8 mouse cellular contexts compared by ENCODE assay signal in the genomic region with DNA sequence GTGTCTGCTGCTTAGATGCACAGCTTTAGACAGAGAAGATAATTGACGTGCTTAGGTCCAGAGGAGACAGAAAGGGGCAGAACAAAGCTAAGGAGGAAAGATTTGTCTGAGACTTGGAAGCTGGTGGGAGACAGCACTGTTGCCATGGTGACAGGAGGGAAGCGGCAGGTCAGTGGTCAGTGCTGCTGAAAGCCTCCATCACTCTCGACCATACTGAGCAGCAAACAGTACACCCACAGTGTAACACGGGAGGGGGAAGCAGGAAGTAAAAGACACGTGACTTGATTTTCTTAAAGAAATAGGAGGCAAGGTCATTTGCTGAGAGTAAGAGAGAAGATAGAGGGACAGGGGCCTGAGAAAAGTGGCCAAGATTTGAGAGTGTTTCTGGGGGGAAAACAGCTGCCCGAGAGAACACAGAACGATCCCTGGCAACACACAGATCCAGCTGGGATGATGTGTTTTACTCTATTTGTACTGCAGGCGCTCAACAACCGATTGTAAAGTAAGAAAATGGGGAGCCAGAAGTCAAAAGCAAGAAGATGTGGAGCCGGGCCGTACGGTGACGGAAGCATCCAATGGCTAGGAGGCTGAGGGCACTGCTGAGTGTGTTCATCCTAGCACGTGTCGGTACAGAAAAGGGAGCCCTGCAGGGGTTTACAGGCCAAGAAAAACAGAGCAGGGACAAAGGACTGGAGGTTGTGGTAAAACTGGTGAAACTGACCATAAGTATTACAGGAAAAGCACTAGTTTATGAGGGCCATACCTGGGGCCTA.
DNase-seq lines count a peak whose midpoint lies in the region; ATAC-seq and TF ChIP-seq lines count a peak whose summit lies in the region.

No protein-coding gene starts in this region.

- H3K4me3 ChIP-seq in kidney, embryonic 15.5 days (replicated peaks) = no peak overlapping the region
- no peak overlapping the region for H3K4me3 ChIP-seq in forebrain, embryonic 11.5 days (ENCODE audit: low read depth, low read length)
- H3K4me3 ChIP-seq in limb, embryonic 11.5 days (ENCODE audit: low read depth, low read length) = no peak overlapping the region
- H3K4me3 ChIP-seq in neural tube, embryonic 14.5 days (ENCODE audit: low read depth, low read length) = no peak overlapping the region
- no peak overlapping the region for H3K4me3 ChIP-seq in liver, postnatal 0 days (ENCODE audit: low read depth, low read length)

- no peaks in the 10 kb centered on the region for H3K36me3 ChIP-seq in kidney, embryonic 15.5 days
- H3K36me3 ChIP-seq in forebrain, embryonic 11.5 days (ENCODE audit: control insufficient read depth, insufficient read depth, low read length) = no peaks in the 10 kb centered on the region
- H3K36me3 ChIP-seq in limb, embryonic 11.5 days (ENCODE audit: control insufficient read depth, insufficient read depth, low read length) = no peaks in the 10 kb centered on the region
- no peaks in the 10 kb centered on the region for H3K36me3 ChIP-seq in neural tube, embryonic 14.5 days (ENCODE audit: control insufficient read depth, insufficient read depth, low read length)
- H3K36me3 ChIP-seq in liver, postnatal 0 days (replicated peaks; ENCODE audit: insufficient read depth, low read length) = no peaks in the 10 kb centered on the region

- peaks cover 11% of the 10 kb centered on the region for H3K4me1 ChIP-seq in kidney, embryonic 15.5 days
- peaks cover 6% of the 10 kb centered on the region for H3K4me1 ChIP-seq in forebrain, embryonic 11.5 days (replicated peaks; ENCODE audit: control insufficient read depth, insufficient read depth, low read length)
- peaks cover 8% of the 10 kb centered on the region; the same call in 1 of the 2 replicates for H3K4me1 ChIP-seq in limb, embryonic 11.5 days (ENCODE audit: control insufficient read depth, insufficient read depth, low read length)
- H3K4me1 ChIP-seq in neural tube, embryonic 14.5 days (ENCODE audit: control insufficient read depth, insufficient read depth, low read length) = 0 out of 2 replicates have a peak, but pooled peaks cover 10% of the 10 kb centered on the region
- H3K4me1 ChIP-seq in liver, postnatal 0 days (ENCODE audit: insufficient read depth) = no peaks in the 10 kb centered on the region

- peak overlapping the region; percentile 43 for H3K4me2 ChIP-seq in kidney, embryonic 15.5 days
- H3K4me2 ChIP-seq in forebrain, embryonic 11.5 days (ENCODE audit: low read depth, low read length, severe bottlenecking) = peak overlapping the region; percentile 32; the same call in 1 of the 2 replicates
- no peak overlapping the region for H3K4me2 ChIP-seq in limb, embryonic 11.5 days (ENCODE audit: low read depth, severe bottlenecking)
- peak overlapping the region; percentile 36 for H3K4me2 ChIP-seq in neural tube, embryonic 14.5 days (ENCODE audit: low read depth, low read length)
- H3K4me2 ChIP-seq in liver, postnatal 0 days (ENCODE audit: low read depth, low read length) = no peak overlapping the region

- no peak for TF ChIP-seq CTCF in liver, postnatal 0 days (IDR thresholded peaks at IDR 0.05; ENCODE audit: low read depth)

- DNase-seq in kidney, adult 9 months = no peak
- DNase-seq in forebrain, embryonic 11.5 days (ENCODE audit: low spot score) = peak; percentile 66
- DNase-seq in limb, embryonic 11.5 days (ENCODE audit: low spot score) = peak; percentile 44
- no peak for DNase-seq in liver, postnatal 0 days
- no peak for DNase-seq in adrenal gland, postnatal 10 days
- no peak for DNase-seq in layer of hippocampus, adult 9-10 months (ENCODE audit: low spot score)

- H3K9me3 ChIP-seq in kidney, embryonic 15.5 days (replicated peaks) = no peaks in the 10 kb centered on the region
- no peaks in the 10 kb centered on the region for H3K9me3 ChIP-seq in forebrain, embryonic 11.5 days (ENCODE audit: control insufficient read depth, low read length)
- no peaks in the 10 kb centered on the region for H3K9me3 ChIP-seq in limb, embryonic 11.5 days (ENCODE audit: control insufficient read depth, low read length)
- H3K9me3 ChIP-seq in neural tube, embryonic 14.5 days (ENCODE audit: control insufficient read depth, low read length) = no peaks in the 10 kb centered on the region
- no peaks in the 10 kb centered on the region for H3K9me3 ChIP-seq in liver, postnatal 0 days (ENCODE audit: low read length)

- H3K27me3 ChIP-seq in kidney, embryonic 15.5 days = no peaks in the 10 kb centered on the region
- H3K27me3 ChIP-seq in forebrain, embryonic 11.5 days (ENCODE audit: control insufficient read depth, insufficient read depth, low read length) = no peaks in the 10 kb centered on the region
- H3K27me3 ChIP-seq in limb, embryonic 11.5 days (ENCODE audit: control insufficient read depth, insufficient read depth, low read length) = no peaks in the 10 kb centered on the region
- no peaks in the 10 kb centered on the region for H3K27me3 ChIP-seq in neural tube, embryonic 14.5 days (ENCODE audit: control insufficient read depth, insufficient read depth, low read length)
- no peaks in the 10 kb centered on the region for H3K27me3 ChIP-seq in liver, postnatal 0 days (ENCODE audit: insufficient read depth, low read length)

- ATAC-seq in kidney, embryonic 15.5 days (replicated peaks; ENCODE audit: low FRiP score) = peak; percentile 77; the same call in 1 of the 2 replicates
- peak; percentile 91 for ATAC-seq in forebrain, embryonic 11.5 days (replicated peaks; ENCODE audit: low FRiP score)
- ATAC-seq in limb, embryonic 11.5 days (ENCODE audit: insufficient number of reproducible peaks, low FRiP score, low TSS enrichment, low read depth) = 0 out of 2 replicates have a peak, but pooled peaks have one; percentile 26
- ATAC-seq in neural tube, embryonic 14.5 days (ENCODE audit: low read depth) = peak; percentile 89
- no peak for ATAC-seq in liver, postnatal 0 days

- no peak overlapping the region for H3K27ac ChIP-seq in kidney, embryonic 15.5 days
- H3K27ac ChIP-seq in forebrain, embryonic 11.5 days (ENCODE audit: low read depth, low read length) = no peak overlapping the region
- no peak overlapping the region for H3K27ac ChIP-seq in limb, embryonic 11.5 days (replicated peaks; ENCODE audit: low read depth, low read length)
- peak overlapping the region; percentile 12; the same call in 1 of the 2 replicates for H3K27ac ChIP-seq in neural tube, embryonic 14.5 days (ENCODE audit: low read depth, low read length)
- no peak overlapping the region for H3K27ac ChIP-seq in liver, postnatal 0 days (ENCODE audit: low read depth)

- TF ChIP-seq EP300 in liver, postnatal 0 days (IDR thresholded peaks at IDR 0.05; ENCODE audit: low read depth) = no peak

- no peak overlapping the region for H3K9ac ChIP-seq in kidney, embryonic 15.5 days
- no peak overlapping the region; the same call in 1 of the 2 replicates for H3K9ac ChIP-seq in forebrain, embryonic 11.5 days (ENCODE audit: low read length)
- H3K9ac ChIP-seq in limb, embryonic 11.5 days (ENCODE audit: low read length) = no peak overlapping the region
- H3K9ac ChIP-seq in neural tube, embryonic 14.5 days (replicated peaks; ENCODE audit: low read depth, low read length) = no peak overlapping the region
- H3K9ac ChIP-seq in liver, postnatal 0 days (replicated peaks) = no peak overlapping the region

- 58% methylated on average over 15 of the region's 15 CpGs for WGBS in kidney, embryonic 15.5 days
- WGBS in forebrain, embryonic 11.5 days = 42% methylated on average over 15 of the region's 15 CpGs
- WGBS in limb, embryonic 11.5 days = 69% methylated on average over 15 of the region's 15 CpGs
- 27% methylated on average over 15 of the region's 15 CpGs for WGBS in neural tube, embryonic 14.5 days
- WGBS in liver, postnatal 0 days (ENCODE audit: insufficient replicate concordance) = 75% methylated on average over 15 of the region's 15 CpGs

Comparison
In these comparisons a context has a peak if more than half of its experiments do, and no peak if none do; other contexts are left out.
1. H3K4me2 ChIP-seq: peak in kidney, embryonic 15.5 days (single experiment), forebrain, embryonic 11.5 days (single experiment) and neural tube, embryonic 14.5 days (single experiment); none in limb, embryonic 11.5 days (single experiment) and liver, postnatal 0 days (single experiment).
2. DNase-seq: peak in forebrain, embryonic 11.5 days (single experiment) and limb, embryonic 11.5 days (single experiment); none in kidney, adult 9 months (single experiment), liver, postnatal 0 days (single experiment), adrenal gland, postnatal 10 days (single experiment) and layer of hippocampus, adult 9-10 months (single experiment).